Mouse (Mus musculus): ENCODE measurements around the gene Zmynd15.

DNA sequence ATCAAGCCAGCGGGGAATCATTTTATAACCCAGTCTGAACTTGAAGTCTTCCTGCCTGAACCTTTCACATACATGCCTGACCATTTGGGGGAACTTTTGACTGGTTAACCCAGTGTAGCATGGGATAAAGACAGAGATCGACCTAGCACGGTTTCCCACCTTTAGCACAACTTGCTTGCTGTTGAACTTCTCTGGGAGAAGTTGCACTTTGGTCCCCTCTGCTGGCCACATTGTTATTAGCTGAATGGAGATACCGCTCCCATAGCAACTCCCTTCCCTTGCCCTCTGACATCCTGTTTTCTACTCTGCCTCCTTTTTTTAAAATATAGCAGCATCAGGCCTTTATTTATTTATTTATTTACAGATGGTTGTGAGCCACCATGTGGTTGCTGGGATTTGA lies 47.2 kb downstream of the Zmynd15 start:
- TF ChIP-seq ZC3H11A (IDR thresholded peaks at IDR 0.05; ENCODE audit: borderline replicate concordance, low read depth, low read length) (no peak), CHD2 (IDR thresholded peaks at IDR 0.05; ENCODE audit: low read depth, low read length) (no peak), MAFK (IDR thresholded peaks at IDR 0.05; ENCODE audit: insufficient read depth, low read depth, low read length) (no peak), ZNF384 (IDR thresholded peaks at IDR 0.05; ENCODE audit: low read depth, low read length) (no peak)

Measured in ES-E14 (cell line).